Mouse (Mus musculus) intestine, postnatal 0 days (tissue): ENCODE measurements at regions not wholly inside any gene's neighbourhood (a gene's known extent, or its start where the extent isn't known, plus 50 kb on each side); places are given as distances from the start of the nearest gene placed in this dataset.

Experiments
- ATAC-seq: fragments of 200-750 bp; cut with Nextera tagmentation; 2 replicates; pipeline ENCODE4 v1.8.0; 2017; ENCODE audit warnings: mild to moderate bottlenecking, moderate TSS enrichment, moderate library complexity
- H3K27ac ChIP-seq: fragments of 300-500 bp; sonication (generic); 2 replicates; pipeline ENCODE4 v1.5.1; 2014; ENCODE audit warnings: mild to moderate bottlenecking, low read depth, low read length, moderate library complexity
- H3K27me3 ChIP-seq: fragments of 300-500 bp; sonication (generic); replicated peaks from 2 replicates; pipeline ENCODE4 v1.6.1; 2014; ENCODE audit warnings: low read length, mixed read lengths; ENCODE audit not compliant: control insufficient read depth, insufficient read depth
- H3K36me3 ChIP-seq: fragments of 300-500 bp; sonication (generic); 2 replicates; pipeline ENCODE4 v1.6.1; 2014; ENCODE audit warnings: mild to moderate bottlenecking, moderate library complexity; ENCODE audit not compliant: control insufficient read depth, insufficient read depth
- H3K4me1 ChIP-seq: fragments of 300-500 bp; sonication (generic); replicated peaks from 2 replicates; pipeline ENCODE4 v1.6.1; 2014; ENCODE audit warnings: antibody characterized with exemption, low read length, mixed read lengths; ENCODE audit not compliant: control insufficient read depth, insufficient read depth
- H3K4me2 ChIP-seq: fragments of 300-500 bp; sonication (generic); replicated peaks from 2 replicates; pipeline ENCODE4 v1.6.1; 2014; ENCODE audit warnings: low read depth, mild to moderate bottlenecking, moderate library complexity
- H3K4me3 ChIP-seq: fragments of 300-500 bp; sonication (generic); 2 replicates; pipeline ENCODE4 v1.5.1; 2014; ENCODE audit warnings: low read depth, low read length
- H3K9ac ChIP-seq: fragments of 300-500 bp; sonication (generic); 2 replicates; pipeline ENCODE4 v1.6.1; 2014; ENCODE audit warnings: mild to moderate bottlenecking, low read depth, low read length
- H3K9me3 ChIP-seq: fragments of 300-500 bp; sonication (generic); 2 replicates; pipeline ENCODE4 v1.6.1; 2016; ENCODE audit warnings: mixed run types; ENCODE audit not compliant: control insufficient read depth
- CTCF ChIP-seq: sonication (generic); IDR thresholded peaks from 2 replicates; pipeline ENCODE4 v1.5.1; 2016; ENCODE audit warnings: low read depth, mild to moderate bottlenecking, control low read depth, antibody characterized with exemption, moderate library complexity
- WGBS: fragments of 180-500 bp; shearing (Covaris S2); extraction: QIAGEN DNeasy Blood & Tissue Kit; methylation state at CpG from one replicate; pipeline ENCODE4 v1.1.7; 2014; 5-methylcytosine and 5-hydroxymethylcytosine counted together

DNA sequence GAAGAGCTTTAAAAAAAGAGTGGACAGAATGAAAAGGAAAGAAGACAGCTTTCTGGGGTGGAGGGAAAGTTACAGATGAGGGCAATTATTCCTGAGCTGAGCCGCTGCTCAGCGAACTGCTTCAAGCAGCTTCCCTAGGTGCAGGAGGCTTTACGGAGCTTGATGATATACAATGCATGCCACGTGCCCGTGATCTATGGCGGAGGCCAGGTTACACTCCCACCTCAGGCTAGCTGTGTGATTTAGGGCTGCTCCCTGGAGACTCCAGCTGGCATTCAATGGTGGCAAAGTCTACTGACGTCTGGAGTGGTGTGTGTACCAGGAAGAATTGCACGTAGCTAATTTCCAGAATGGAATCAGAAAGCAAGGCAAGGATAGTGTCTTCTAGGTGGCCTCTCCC lies 383.4 kb downstream of the Cdk5rap2 start:
- Histone ChIP-seq H3K27ac (no peak overlapping the region), H3K4me2 (no peak overlapping the region), H3K4me3 (no peak overlapping the region), H3K4me1 (no peaks in the 10 kb centered on the region), H3K36me3 (no peaks in the 10 kb centered on the region), H3K27me3 (no peaks in the 10 kb centered on the region), H3K9ac (no peak overlapping the region), H3K9me3 (no peaks in the 10 kb centered on the region)
- TF ChIP-seq CTCF, result no peak
- 54% methylated on average over 8 of the region's 8 CpGs for WGBS
- no peak for ATAC-seq

DNA sequence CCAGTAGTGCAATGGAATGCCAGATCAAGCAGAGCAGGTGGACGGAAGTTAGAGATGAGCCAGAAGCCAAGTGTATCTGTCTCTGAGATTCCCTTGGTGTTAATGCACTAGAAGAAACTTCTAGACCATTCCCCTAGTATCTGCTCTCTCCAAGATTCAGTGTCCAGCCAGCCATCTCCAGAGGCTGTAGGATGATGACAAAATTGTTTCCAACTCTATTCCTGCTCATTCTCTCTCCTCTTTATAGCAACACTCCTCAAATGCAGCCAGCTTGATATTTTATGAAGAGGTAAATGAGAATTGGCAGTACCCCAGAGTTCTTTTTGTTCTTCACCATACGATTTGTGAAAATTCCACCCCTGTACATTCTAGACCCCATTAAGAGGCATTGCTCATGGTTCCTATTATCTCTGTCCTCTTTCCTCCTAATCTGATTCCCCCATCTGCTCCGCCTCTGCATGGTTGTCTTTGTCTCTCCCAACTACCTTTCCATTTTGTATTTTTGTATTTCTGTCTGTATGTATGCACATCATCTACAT lies 385.3 kb downstream of the Cdk5rap2 start:
- H3K4me2 ChIP-seq, result no peak overlapping the region
- no peak for ATAC-seq
- 88% methylated on average over 3 of the region's 3 CpGs for WGBS
- H3K36me3 ChIP-seq, result no peaks in the 10 kb centered on the region
- TF ChIP-seq CTCF, result no peak
- no peaks in the 10 kb centered on the region for H3K27me3 ChIP-seq
- no peaks in the 10 kb centered on the region for H3K4me1 ChIP-seq
- no peak overlapping the region for H3K4me3 ChIP-seq
- H3K27ac ChIP-seq, result no peak overlapping the region
- no peak overlapping the region for H3K9ac ChIP-seq
- no peaks in the 10 kb centered on the region for H3K9me3 ChIP-seq

DNA sequence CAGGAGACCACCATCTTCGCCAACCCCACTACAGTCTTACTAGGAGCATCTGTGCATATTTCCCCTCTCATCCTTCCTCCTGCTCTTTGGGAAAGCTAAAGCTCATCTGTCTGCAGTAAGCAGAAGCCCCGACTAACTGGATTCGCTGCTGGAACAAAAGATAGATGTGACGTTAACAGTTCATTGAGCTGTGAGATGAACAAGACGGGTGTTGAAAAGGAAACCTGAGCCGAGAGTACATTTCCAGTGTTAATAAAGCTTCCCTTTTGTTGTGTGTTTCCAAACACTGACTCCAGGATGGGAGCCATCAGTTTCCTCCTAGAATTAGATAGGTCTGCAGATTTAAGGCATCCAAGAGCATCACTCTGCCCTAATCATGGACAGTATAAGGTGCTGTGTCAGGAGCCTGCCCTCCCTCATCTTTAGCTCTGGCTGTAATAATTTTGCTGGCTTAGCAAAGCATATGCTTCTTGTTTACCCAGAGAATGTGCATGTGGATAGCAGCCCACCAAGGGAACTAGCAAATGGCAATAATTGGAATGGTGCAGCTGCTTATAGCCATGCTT lies 389.3 kb downstream of the Cdk5rap2 start:
- no peak overlapping the region for H3K9ac ChIP-seq
- H3K36me3 ChIP-seq, result no peaks in the 10 kb centered on the region
- no peak for TF ChIP-seq CTCF
- 83% methylated on average over 6 of the region's 6 CpGs for WGBS
- no peak overlapping the region for H3K27ac ChIP-seq
- H3K4me3 ChIP-seq, result no peak overlapping the region
- ATAC-seq, result no peak
- no peaks in the 10 kb centered on the region for H3K9me3 ChIP-seq
- H3K4me2 ChIP-seq, result no peak overlapping the region
- no peaks in the 10 kb centered on the region for H3K27me3 ChIP-seq
- no peaks in the 10 kb centered on the region for H3K4me1 ChIP-seq

DNA sequence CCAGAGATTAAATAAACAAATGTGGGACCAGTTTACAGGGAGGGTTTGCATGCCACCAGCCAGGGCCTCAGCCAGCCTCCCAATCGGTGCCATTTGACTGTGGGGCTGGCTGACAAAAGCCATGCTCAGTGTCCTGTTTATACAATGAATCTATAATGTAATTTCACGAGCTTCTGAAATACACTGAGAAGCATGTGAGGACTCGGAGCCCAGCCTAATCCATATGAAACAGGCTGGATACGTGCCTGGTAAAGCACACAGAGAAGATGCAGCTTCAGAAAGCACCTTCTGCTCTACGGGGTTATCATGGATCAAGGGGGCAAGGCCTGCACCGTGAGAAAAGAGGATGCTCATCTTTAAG lies 398.0 kb downstream of the Cdk5rap2 start:
- no peaks in the 10 kb centered on the region for H3K9me3 ChIP-seq
- H3K4me3 ChIP-seq, result no peak overlapping the region
- H3K27me3 ChIP-seq, result no peaks in the 10 kb centered on the region
- TF ChIP-seq CTCF, result no peak
- no peaks in the 10 kb centered on the region for H3K36me3 ChIP-seq
- no peak overlapping the region for H3K27ac ChIP-seq
- no peaks in the 10 kb centered on the region for H3K4me1 ChIP-seq
- no peak overlapping the region for H3K9ac ChIP-seq
- 54% methylated on average over 6 of the region's 6 CpGs for WGBS
- ATAC-seq, result no peak
- no peak overlapping the region for H3K4me2 ChIP-seq

- H3K9ac ChIP-seq, result no peak overlapping the region
- no peaks in the 10 kb centered on the region for H3K36me3 ChIP-seq
- 63% methylated on average over 4 of the region's 4 CpGs for WGBS
- no peaks in the 10 kb centered on the region for H3K4me1 ChIP-seq
- H3K27me3 ChIP-seq, result no peaks in the 10 kb centered on the region
- ATAC-seq, result no peak
- no peak for TF ChIP-seq CTCF
- H3K9me3 ChIP-seq, result no peaks in the 10 kb centered on the region
- H3K4me3 ChIP-seq, result no peak overlapping the region
- no peak overlapping the region for H3K4me2 ChIP-seq
- H3K27ac ChIP-seq, result no peak overlapping the region
Observed at GRCm38 (mm10) chr4:70011491-70012219, 398.6 kb downstream of the Cdk5rap2 start.

GRCm38 (mm10) chr4:70010466-70010865 lies 399.8 kb downstream of the Cdk5rap2 start:
- H3K4me1 ChIP-seq, result no peaks in the 10 kb centered on the region
- 71% methylated on average over 1 of the region's 1 CpGs for WGBS
- H3K9me3 ChIP-seq, result no peaks in the 10 kb centered on the region
- no peak for TF ChIP-seq CTCF
- no peaks in the 10 kb centered on the region for H3K36me3 ChIP-seq
- ATAC-seq, result no peak
- no peak overlapping the region for H3K9ac ChIP-seq
- no peaks in the 10 kb centered on the region for H3K27me3 ChIP-seq
- no peak overlapping the region for H3K4me3 ChIP-seq
- H3K27ac ChIP-seq, result no peak overlapping the region
- no peak overlapping the region for H3K4me2 ChIP-seq
